Mouse (Mus musculus) heart, embryonic 11.5 days (tissue): ENCODE data around the gene Erc2. TPM values are rescaled to one million over a fixed set of nuclear protein-coding genes. Genes with fewer than 3 reads are reported as not detected.

Experiments
- ATAC-seq: fragments of 200-750 bp; cut with Nextera tagmentation; replicated peaks from 2 replicates; pipeline ENCODE4 v1.8.0; 2017; ENCODE audit warnings: moderate library complexity; ENCODE audit not compliant: insufficient number of reproducible peaks, low FRiP score, low TSS enrichment
- H3K27ac ChIP-seq: fragments of 300-500 bp; sonication (generic); 2 replicates; pipeline ENCODE4 v1.5.1; 2014; ENCODE audit warnings: mild to moderate bottlenecking, low read depth, low read length
- H3K27me3 ChIP-seq: fragments of 300-500 bp; sonication (generic); 2 replicates; pipeline ENCODE4 v1.6.1; 2014; ENCODE audit warnings: mild to moderate bottlenecking, low read length, mixed read lengths; ENCODE audit not compliant: control insufficient read depth, insufficient read depth
- H3K36me3 ChIP-seq: fragments of 300-500 bp; sonication (generic); 2 replicates; pipeline ENCODE4 v1.6.1; 2014; ENCODE audit warnings: mild to moderate bottlenecking, low read length, moderate library complexity, mixed read lengths; ENCODE audit not compliant: control insufficient read depth, insufficient read depth
- H3K4me1 ChIP-seq: fragments of 300-500 bp; sonication (generic); 2 replicates; pipeline ENCODE4 v1.6.1; 2014; ENCODE audit warnings: low read length; ENCODE audit not compliant: control insufficient read depth, insufficient read depth
- H3K4me2 ChIP-seq: fragments of 300-500 bp; sonication (generic); 2 replicates; pipeline ENCODE4 v1.6.1; 2014; ENCODE audit warnings: mild to moderate bottlenecking, moderate library complexity
- H3K4me3 ChIP-seq: fragments of 300-500 bp; sonication (generic); 2 replicates; pipeline ENCODE4 v1.5.1; 2014; ENCODE audit warnings: low read depth, low read length
- H3K9ac ChIP-seq: fragments of 300-500 bp; sonication (generic); 2 replicates; pipeline ENCODE4 v1.6.1; 2014; ENCODE audit warnings: mild to moderate bottlenecking, low read depth, low read length, moderate library complexity
- H3K9me3 ChIP-seq: fragments of 300-500 bp; sonication (generic); replicated peaks from 2 replicates; pipeline ENCODE4 v1.6.1; 2016; ENCODE audit warnings: low read length; ENCODE audit not compliant: control insufficient read depth
- whole genome bisulfite sequencing: fragments of 180-500 bp; shearing (Covaris S2); extraction: QIAGEN DNeasy Blood & Tissue Kit; methylation state at CpG from one replicate; pipeline ENCODE4 v1.1.7; 2014; ENCODE audit not compliant: insufficient replicate concordance; 5-methylcytosine and 5-hydroxymethylcytosine counted together
- polyA plus RNA-seq: library from polyadenylated mRNA; unstranded; fragments of >200 nt; fragmentation: Nextera tagmentation; extraction: Ambion mirVana; gene quantifications from 2 replicates; pipeline ENCODE4 v1.2.1, GENCODE M21; 2014

The Erc2 gene
- polyA plus RNA-seq, 1 experiment from 2014 or later: 6.2 TPM

DNA sequence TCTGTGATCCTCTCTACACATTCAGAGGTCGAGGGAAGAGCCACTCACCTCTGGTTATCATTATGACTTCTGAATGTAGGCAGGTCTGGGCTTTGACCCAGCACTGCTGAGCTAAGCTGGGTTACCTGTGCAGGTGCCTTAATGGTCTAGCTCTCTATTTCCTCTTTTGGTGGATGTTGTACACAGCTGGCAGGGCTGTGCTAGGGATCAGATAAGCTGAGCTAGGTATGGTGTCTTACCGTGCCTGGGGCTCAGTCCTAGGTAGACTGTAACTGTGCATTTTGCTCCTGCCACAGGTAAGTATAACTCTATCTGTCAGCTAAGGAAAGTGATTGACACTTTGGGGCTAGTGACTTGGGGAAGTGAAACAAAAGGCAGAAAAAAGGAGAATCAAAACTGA, 701.0 kb downstream of the Erc2 start:
- no peak overlapping the region for H3K9ac ChIP-seq
- no peak overlapping the region for H3K27ac ChIP-seq
- no peaks in the 10 kb centered on the region for H3K27me3 ChIP-seq
- no peaks in the 10 kb centered on the region for H3K36me3 ChIP-seq
- no peaks in the 10 kb centered on the region for H3K4me1 ChIP-seq
- ATAC-seq: no peak
- WGBS: 78% methylated on average over 2 of the region's 2 CpGs
- no peak overlapping the region for H3K4me2 ChIP-seq
- H3K9me3 ChIP-seq: no peaks in the 10 kb centered on the region
- H3K4me3 ChIP-seq: no peak overlapping the region

DNA sequence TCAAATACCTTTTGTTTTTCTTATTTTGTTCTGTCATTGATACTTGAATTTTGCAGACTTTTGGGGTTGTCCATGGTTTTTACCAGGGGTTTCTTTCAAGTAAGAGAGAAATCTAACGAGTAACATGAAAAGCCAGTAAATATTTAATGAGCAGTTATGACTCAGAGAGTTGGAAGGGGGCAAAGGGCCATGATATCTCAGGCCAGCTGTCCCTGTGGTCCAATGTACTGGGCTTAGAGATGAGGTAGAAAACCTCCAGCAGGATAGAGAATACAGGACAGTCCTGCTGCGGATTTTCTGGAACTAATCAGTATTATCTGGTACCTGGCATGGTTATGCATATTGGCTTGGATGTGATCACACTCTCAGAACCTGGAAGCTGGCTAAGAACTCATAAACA, 701.5 kb downstream of the Erc2 start:
- H3K4me2 ChIP-seq: no peak overlapping the region
- H3K27me3 ChIP-seq: no peaks in the 10 kb centered on the region
- H3K4me1 ChIP-seq: peaks cover 2% of the 10 kb centered on the region; the same call in 1 of the 2 replicates
- no peak overlapping the region for H3K27ac ChIP-seq
- no peaks in the 10 kb centered on the region for H3K9me3 ChIP-seq
- ATAC-seq: no peak
- WGBS: 83% methylated on average over 2 of the region's 2 CpGs
- no peaks in the 10 kb centered on the region for H3K36me3 ChIP-seq
- H3K9ac ChIP-seq: no peak overlapping the region
- no peak overlapping the region for H3K4me3 ChIP-seq

DNA sequence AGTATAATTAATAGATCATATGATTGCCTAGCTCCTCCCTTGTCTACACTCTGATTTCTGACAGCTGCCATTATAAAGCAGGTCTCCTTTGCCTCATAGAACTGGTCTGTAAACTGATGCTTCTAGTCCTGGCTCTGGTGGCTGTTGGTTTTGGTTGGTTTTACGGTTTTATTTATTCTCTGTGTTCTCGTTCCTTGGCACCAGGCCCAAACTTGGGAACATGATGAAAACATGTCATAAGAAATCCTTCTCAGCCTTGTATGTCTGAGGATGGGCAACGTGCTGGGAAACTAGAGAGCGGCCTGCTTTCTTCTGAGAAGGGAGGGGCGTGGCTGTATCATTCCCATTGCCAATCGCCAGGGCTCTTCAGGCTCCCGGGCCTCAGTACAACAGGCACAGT, 704.2 kb downstream of the Erc2 start:
- no peak overlapping the region for H3K4me3 ChIP-seq
- no peak overlapping the region for H3K9ac ChIP-seq
- H3K36me3 ChIP-seq: no peaks in the 10 kb centered on the region
- H3K27me3 ChIP-seq: no peaks in the 10 kb centered on the region
- WGBS: 77% methylated on average over 7 of the region's 7 CpGs
- H3K9me3 ChIP-seq: no peaks in the 10 kb centered on the region
- no peak for ATAC-seq
- no peak overlapping the region for H3K27ac ChIP-seq
- no peak overlapping the region for H3K4me2 ChIP-seq
- peaks cover 2% of the 10 kb centered on the region; the same call in 1 of the 2 replicates for H3K4me1 ChIP-seq

DNA sequence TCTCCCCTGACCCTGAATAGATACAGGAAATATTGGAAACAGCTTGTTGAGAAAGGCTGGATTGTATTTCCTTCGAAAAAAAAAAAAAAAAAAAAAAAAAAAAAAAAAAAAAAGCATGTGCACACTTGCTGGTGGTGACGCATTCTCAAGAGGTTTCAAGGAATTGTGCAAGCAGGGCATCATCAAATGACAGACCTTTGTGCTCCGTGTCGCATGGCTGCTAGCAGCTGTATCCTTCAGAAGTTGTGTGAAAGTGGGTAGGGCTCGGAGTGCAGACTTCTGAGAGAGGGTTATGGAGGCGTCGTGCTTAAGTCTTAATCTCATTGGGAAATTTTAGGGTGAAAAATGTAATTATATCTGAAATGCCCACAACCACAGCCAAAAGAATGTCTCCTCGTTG, 706.3 kb downstream of the Erc2 start:
- Histone ChIP-seq H3K4me2 (no peak overlapping the region), H3K9me3 (no peaks in the 10 kb centered on the region), H3K4me3 (no peak overlapping the region), H3K4me1 (peaks cover 2% of the 10 kb centered on the region; the same call in 1 of the 2 replicates), H3K27ac (no peak overlapping the region), H3K36me3 (no peaks in the 10 kb centered on the region), H3K9ac (no peak overlapping the region), H3K27me3 (no peaks in the 10 kb centered on the region)
- ATAC-seq: no peak
- 49% methylated on average over 8 of the region's 8 CpGs for WGBS

DNA sequence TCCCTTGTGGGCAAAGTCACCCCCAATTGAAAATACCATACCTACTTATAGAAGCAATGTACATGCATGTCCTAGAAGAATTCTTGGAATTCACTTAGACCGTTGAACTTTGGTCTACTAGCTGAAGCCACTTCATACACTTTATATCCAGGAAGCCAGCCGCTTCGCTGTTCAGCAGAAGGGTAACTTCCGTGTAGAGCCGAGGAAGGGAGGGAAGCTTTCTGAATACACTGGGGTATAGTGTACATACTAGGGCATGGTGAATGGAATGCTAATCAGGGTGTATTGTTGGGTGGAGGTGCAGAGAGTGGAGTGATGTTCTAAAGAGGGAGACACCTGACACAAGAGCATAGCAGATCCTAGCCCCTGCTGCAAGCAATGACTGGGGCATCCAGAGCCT, 708.9 kb downstream of the Erc2 start:
- WGBS: 83% methylated on average over 5 of the region's 5 CpGs
- H3K9ac ChIP-seq: no peak overlapping the region
- H3K9me3 ChIP-seq: no peaks in the 10 kb centered on the region
- H3K4me2 ChIP-seq: no peak overlapping the region
- no peaks in the 10 kb centered on the region for H3K27me3 ChIP-seq
- H3K4me3 ChIP-seq: no peak overlapping the region
- ATAC-seq: no peak
- H3K27ac ChIP-seq: no peak overlapping the region
- peaks cover 8% of the 10 kb centered on the region; the same call in 1 of the 2 replicates for H3K4me1 ChIP-seq
- H3K36me3 ChIP-seq: no peaks in the 10 kb centered on the region

DNA sequence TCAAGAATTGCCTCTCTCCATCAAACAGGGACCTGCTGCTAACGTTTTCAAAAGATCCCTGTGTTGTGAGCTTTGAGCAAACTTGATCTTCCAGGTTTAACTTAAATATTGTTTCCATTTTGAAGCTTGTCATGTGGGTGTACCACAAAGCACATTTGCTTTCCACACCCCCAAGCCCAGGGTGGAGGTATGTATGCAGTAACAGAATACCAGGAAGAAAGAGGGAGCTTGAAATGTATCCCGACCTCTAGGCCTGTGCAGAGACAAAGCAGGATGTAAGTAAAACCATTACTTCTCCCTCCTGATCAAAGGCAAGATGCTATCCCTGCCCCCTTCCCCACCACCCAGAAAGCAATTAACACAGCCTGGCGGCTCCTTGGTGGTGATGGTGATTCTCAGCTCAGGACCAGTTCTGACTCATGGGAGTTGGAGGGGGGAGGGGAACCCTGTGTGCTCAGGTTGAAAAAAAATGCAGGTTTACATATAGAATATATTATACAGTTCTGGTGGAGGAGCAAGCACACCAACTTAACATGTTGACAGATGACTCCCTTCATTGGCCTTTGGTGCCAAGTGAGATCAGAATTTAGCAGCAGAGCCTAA, 710.2 kb downstream of the Erc2 start:
- Histone ChIP-seq H3K4me3 (no peak overlapping the region), H3K4me1 (peaks cover 8% of the 10 kb centered on the region; the same call in 1 of the 2 replicates), H3K4me2 (no peak overlapping the region), H3K9me3 (no peaks in the 10 kb centered on the region), H3K27me3 (no peaks in the 10 kb centered on the region), H3K36me3 (no peaks in the 10 kb centered on the region), H3K27ac (no peak overlapping the region), H3K9ac (no peak overlapping the region)
- ATAC-seq: no peak
- WGBS: 43% methylated on average over 3 of the region's 3 CpGs

DNA sequence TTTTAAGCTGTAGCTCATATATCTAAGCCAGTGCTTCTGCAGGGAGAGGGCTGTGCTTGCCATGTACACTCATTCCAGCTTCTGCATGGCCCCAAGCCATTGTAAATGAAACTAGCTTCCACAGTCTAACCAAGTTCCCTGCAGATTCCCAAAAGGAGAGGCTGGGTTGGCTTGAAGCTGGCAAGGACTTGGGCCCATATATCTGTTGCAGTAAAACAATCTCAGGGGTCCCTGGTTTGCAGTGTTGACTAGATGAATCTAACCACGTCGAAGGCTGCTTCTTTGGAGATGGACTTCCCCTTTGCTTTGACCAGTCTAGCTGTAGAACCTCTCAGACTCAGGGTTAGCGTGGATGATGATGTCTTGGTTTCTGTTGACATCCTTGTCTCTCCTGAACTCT, 716.9 kb downstream of the Erc2 start:
- Histone ChIP-seq H3K4me3 (no peak overlapping the region), H3K36me3 (no peaks in the 10 kb centered on the region), H3K4me1 (no peaks in the 10 kb centered on the region), H3K27me3 (no peaks in the 10 kb centered on the region), H3K4me2 (no peak overlapping the region), H3K9ac (no peak overlapping the region), H3K9me3 (no peaks in the 10 kb centered on the region), H3K27ac (no peak overlapping the region)
- WGBS: 79% methylated on average over 3 of the region's 3 CpGs
- ATAC-seq: no peak

DNA sequence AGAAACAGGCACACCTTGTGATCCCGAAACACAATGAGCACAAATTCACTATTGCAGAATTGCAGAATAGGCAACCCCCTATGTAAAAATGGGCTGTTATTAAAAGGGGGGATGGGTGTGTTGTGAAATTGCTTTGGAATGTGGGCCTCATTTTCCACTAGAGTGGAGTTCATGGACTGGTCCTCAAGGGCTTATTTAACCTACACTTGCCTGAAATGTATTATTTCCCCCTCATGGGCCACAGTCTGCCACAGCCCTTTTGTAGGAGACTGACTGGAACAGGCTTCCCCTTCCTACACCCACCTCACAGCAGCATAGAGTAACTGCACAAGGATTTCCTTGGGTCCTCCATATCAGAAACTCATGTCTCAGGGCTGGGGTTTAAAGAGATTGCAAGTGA, 726.9 kb downstream of the Erc2 start:
- Histone ChIP-seq H3K27me3 (no peaks in the 10 kb centered on the region), H3K4me3 (no peak overlapping the region), H3K9ac (no peak overlapping the region), H3K36me3 (no peaks in the 10 kb centered on the region), H3K4me1 (no peaks in the 10 kb centered on the region), H3K9me3 (no peaks in the 10 kb centered on the region), H3K4me2 (no peak overlapping the region), H3K27ac (no peak overlapping the region)
- no peak for ATAC-seq
- 88% methylated on average over 1 of the region's 1 CpGs for WGBS

DNA sequence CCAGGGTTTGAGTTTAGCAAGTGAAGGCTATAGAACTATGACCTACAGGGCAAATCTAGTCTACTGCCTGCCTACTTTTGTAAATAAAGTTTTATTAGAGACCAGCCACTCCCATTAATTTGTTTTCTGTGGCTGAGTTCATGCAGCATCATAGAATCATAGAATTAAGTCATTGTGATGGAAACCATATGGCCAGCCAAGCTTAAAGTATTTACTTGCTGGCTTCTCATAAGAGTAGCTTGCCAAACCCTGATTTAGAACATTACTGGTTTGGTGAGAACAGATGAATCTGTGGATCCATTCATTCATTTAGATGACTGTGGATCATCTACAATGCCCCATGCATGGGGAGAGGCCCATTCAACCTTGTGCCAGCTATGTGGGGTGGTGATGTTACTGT, 733.8 kb downstream of the Erc2 start:
- peaks cover 9% of the 10 kb centered on the region; the same call in 1 of the 2 replicates for H3K4me1 ChIP-seq
- no peak overlapping the region for H3K27ac ChIP-seq
- no peak for ATAC-seq
- H3K4me2 ChIP-seq: no peak overlapping the region
- no peaks in the 10 kb centered on the region for H3K9me3 ChIP-seq
- no peaks in the 10 kb centered on the region for H3K27me3 ChIP-seq
- no peak overlapping the region for H3K9ac ChIP-seq
- H3K4me3 ChIP-seq: no peak overlapping the region
- H3K36me3 ChIP-seq: no peaks in the 10 kb centered on the region
